8 mouse cellular contexts compared by ENCODE assay signal in genomic region chr2:28514489-28514888, GRCm38 (mm10). TPM values are rescaled to one million over a fixed set of nuclear protein-coding genes. Genes with fewer than 3 reads are reported as not detected.
DNase-seq lines count a peak whose midpoint lies in the region; ATAC-seq and TF ChIP-seq lines count a peak whose summit lies in the region.

No protein-coding gene starts in this region.

- peak overlapping the region; percentile 93 for H3K9ac ChIP-seq in embryonic facial prominence, embryonic 13.5 days
- H3K9ac ChIP-seq in heart, embryonic 13.5 days: peak overlapping the region; percentile 86
- H3K9ac ChIP-seq in kidney, postnatal 0 days (ENCODE audit: low read depth, low read length): 0 out of 2 replicates have a peak overlapping the region, but pooled peaks have one; percentile 83
- H3K9ac ChIP-seq in liver, postnatal 0 days (replicated peaks): no peak overlapping the region
- H3K9ac ChIP-seq in neural tube, embryonic 12.5 days: peak overlapping the region; percentile 92

- no peaks in the 10 kb centered on the region; the same call in 1 of the 2 replicates for H3K27me3 ChIP-seq in embryonic facial prominence, embryonic 13.5 days
- peaks cover 36% of the 10 kb centered on the region for H3K27me3 ChIP-seq in heart, embryonic 13.5 days (replicated peaks)
- H3K27me3 ChIP-seq in kidney, postnatal 0 days (ENCODE audit: insufficient read depth, low read length): no peaks in the 10 kb centered on the region
- peaks cover 25% of the 10 kb centered on the region for H3K27me3 ChIP-seq in liver, postnatal 0 days (ENCODE audit: insufficient read depth, low read length)
- H3K27me3 ChIP-seq in neural tube, embryonic 12.5 days (replicated peaks): no peaks in the 10 kb centered on the region

- 24% methylated on average over 5 of the region's 5 CpGs for WGBS in embryonic facial prominence, embryonic 13.5 days
- WGBS in heart, embryonic 13.5 days: 11% methylated on average over 5 of the region's 5 CpGs
- WGBS in kidney, postnatal 0 days: 25% methylated on average over 5 of the region's 5 CpGs
- 14% methylated on average over 5 of the region's 5 CpGs for WGBS in liver, postnatal 0 days (ENCODE audit: insufficient replicate concordance)
- 20% methylated on average over 5 of the region's 5 CpGs for WGBS in neural tube, embryonic 12.5 days

- no peaks in the 10 kb centered on the region for H3K9me3 ChIP-seq in embryonic facial prominence, embryonic 13.5 days
- no peaks in the 10 kb centered on the region for H3K9me3 ChIP-seq in heart, embryonic 13.5 days
- no peaks in the 10 kb centered on the region for H3K9me3 ChIP-seq in kidney, postnatal 0 days (replicated peaks; ENCODE audit: low read length)
- H3K9me3 ChIP-seq in liver, postnatal 0 days (ENCODE audit: low read length): no peaks in the 10 kb centered on the region
- no peaks in the 10 kb centered on the region for H3K9me3 ChIP-seq in neural tube, embryonic 12.5 days

- H3K36me3 ChIP-seq in embryonic facial prominence, embryonic 13.5 days: 0 out of 2 replicates have a peak, but pooled peaks cover 7% of the 10 kb centered on the region
- H3K36me3 ChIP-seq in heart, embryonic 13.5 days: no peaks in the 10 kb centered on the region
- H3K36me3 ChIP-seq in kidney, postnatal 0 days (ENCODE audit: insufficient read depth, low read length): no peaks in the 10 kb centered on the region
- no peaks in the 10 kb centered on the region for H3K36me3 ChIP-seq in liver, postnatal 0 days (replicated peaks; ENCODE audit: insufficient read depth, low read length)
- no peaks in the 10 kb centered on the region for H3K36me3 ChIP-seq in neural tube, embryonic 12.5 days

- TF ChIP-seq EP300 in liver, postnatal 0 days (IDR thresholded peaks at IDR 0.05; ENCODE audit: low read depth): no peak

- peak overlapping the region; percentile 92 for H3K4me2 ChIP-seq in embryonic facial prominence, embryonic 13.5 days
- H3K4me2 ChIP-seq in heart, embryonic 13.5 days: peak overlapping the region; percentile 99
- H3K4me2 ChIP-seq in kidney, postnatal 0 days (ENCODE audit: low read length): peak overlapping the region; percentile 97
- no peak overlapping the region for H3K4me2 ChIP-seq in liver, postnatal 0 days (ENCODE audit: low read depth, low read length)
- H3K4me2 ChIP-seq in neural tube, embryonic 12.5 days (replicated peaks): peak overlapping the region; percentile 88

- DNase-seq in CD4-positive helper T cell, adult 2 months (ENCODE audit: low read depth, low spot score): peak; percentile 92
- peak; percentile 81 for DNase-seq in adrenal gland, postnatal 25 days
- peak; percentile 93 for DNase-seq in kidney, postnatal 0 days (ENCODE audit: low spot score)
- peak; percentile 85 for DNase-seq in liver, postnatal 0 days
- DNase-seq in testis, postnatal 10 days (ENCODE audit: low spot score): peak; percentile 95

- H3K4me1 ChIP-seq in embryonic facial prominence, embryonic 13.5 days: peaks cover 41% of the 10 kb centered on the region
- peaks cover 27% of the 10 kb centered on the region for H3K4me1 ChIP-seq in heart, embryonic 13.5 days
- H3K4me1 ChIP-seq in kidney, postnatal 0 days (replicated peaks; ENCODE audit: insufficient read depth, low read length): peaks cover 16% of the 10 kb centered on the region
- peaks cover 14% of the 10 kb centered on the region for H3K4me1 ChIP-seq in liver, postnatal 0 days (ENCODE audit: insufficient read depth)
- peaks cover 51% of the 10 kb centered on the region for H3K4me1 ChIP-seq in neural tube, embryonic 12.5 days

- peak overlapping the region; percentile 75 for H3K4me3 ChIP-seq in embryonic facial prominence, embryonic 13.5 days
- H3K4me3 ChIP-seq in heart, embryonic 13.5 days: peak overlapping the region; percentile 75
- peak overlapping the region; percentile 67; the same call in 1 of the 2 replicates for H3K4me3 ChIP-seq in kidney, postnatal 0 days (replicated peaks; ENCODE audit: low read depth, low read length)
- H3K4me3 ChIP-seq in liver, postnatal 0 days (ENCODE audit: low read depth, low read length): no peak overlapping the region
- peak overlapping the region; percentile 81 for H3K4me3 ChIP-seq in neural tube, embryonic 12.5 days

- ATAC-seq in embryonic facial prominence, embryonic 13.5 days (ENCODE audit: insufficient number of reproducible peaks, insufficient read depth, low FRiP score, low TSS enrichment, low read depth): no peak
- ATAC-seq in heart, embryonic 13.5 days (ENCODE audit: extremely low read depth, insufficient number of reproducible peaks, low FRiP score, low TSS enrichment): no peak
- ATAC-seq in kidney, postnatal 0 days (replicated peaks; ENCODE audit: low FRiP score, low read depth): no peak; the same call in 1 of the 2 replicates
- ATAC-seq in liver, postnatal 0 days: no peak
- no peak for ATAC-seq in neural tube, embryonic 12.5 days (ENCODE audit: low FRiP score, low read depth)

- TF ChIP-seq CTCF in kidney, postnatal 0 days (IDR thresholded peaks at IDR 0.05; ENCODE audit: low read depth): peak; percentile 97
- peak; percentile 89 for TF ChIP-seq CTCF in liver, postnatal 0 days (IDR thresholded peaks at IDR 0.05; ENCODE audit: low read depth)

- H3K27ac ChIP-seq in embryonic facial prominence, embryonic 13.5 days: 0 out of 2 replicates have a peak overlapping the region, but pooled peaks have one; percentile 79
- no peak overlapping the region for H3K27ac ChIP-seq in heart, embryonic 13.5 days (replicated peaks)
- H3K27ac ChIP-seq in kidney, postnatal 0 days: no peak overlapping the region
- no peak overlapping the region for H3K27ac ChIP-seq in liver, postnatal 0 days (ENCODE audit: low read depth)
- no peak overlapping the region for H3K27ac ChIP-seq in neural tube, embryonic 12.5 days

RNA-seq across cellular contexts. Expression of gene Ralgds, which starts 1.6 kb away (rescaled TPM):
- total RNA-seq in adrenal gland, postnatal 25 days (2021): 32.6 and 40.3 TPM in 2 replicates
- polyA plus RNA-seq in embryonic facial prominence, embryonic 13.5 days (2015; fragmentation: Nextera tagmentation; extraction: Ambion mirVana): 56.9 and 61.3 TPM in 2 replicates
- 19.2 and 20.3 TPM in 2 replicates for polyA plus RNA-seq in heart, embryonic 13.5 days (2015; fragmentation: Nextera tagmentation; extraction: Ambion mirVana)
- polyA plus RNA-seq in kidney, postnatal 0 days (2015; fragmentation: Nextera tagmentation; extraction: Ambion mirVana): 16.0 and 18.1 TPM in 2 replicates
- 1.8 TPM in 2 replicates for polyA plus RNA-seq in liver, postnatal 0 days (2015; fragmentation: Nextera tagmentation; extraction: Ambion mirVana)
- 99.6 and 111 TPM in 2 replicates for polyA plus RNA-seq in neural tube, embryonic 12.5 days (2016; fragmentation: Nextera tagmentation; extraction: Ambion mirVana)

RNA-seq across cellular contexts. Expression of gene Gm10134, which starts 8.6 kb away (rescaled TPM):
- 3.4 TPM in 1 of 2 replicates, not detected in the other for total RNA-seq in adrenal gland, postnatal 25 days (2021)
- polyA plus RNA-seq in embryonic facial prominence, embryonic 13.5 days (2015; fragmentation: Nextera tagmentation; extraction: Ambion mirVana): 1.4 TPM in 1 of 2 replicates, not detected in the other
- 1.1 and 1.6 TPM in 2 replicates for polyA plus RNA-seq in heart, embryonic 13.5 days (2015; fragmentation: Nextera tagmentation; extraction: Ambion mirVana)
- 10.2 and 11.1 TPM in 2 replicates for polyA plus RNA-seq in kidney, postnatal 0 days (2015; fragmentation: Nextera tagmentation; extraction: Ambion mirVana)
- 1.5 and 1.9 TPM in 2 replicates for polyA plus RNA-seq in liver, postnatal 0 days (2015; fragmentation: Nextera tagmentation; extraction: Ambion mirVana)
- 2.4 and 3.5 TPM in 2 replicates for polyA plus RNA-seq in neural tube, embryonic 12.5 days (2016; fragmentation: Nextera tagmentation; extraction: Ambion mirVana)

RNA-seq across cellular contexts. Expression of gene Gbgt1, which starts 17.8 kb away (rescaled TPM):
- 2.1 and 3.2 TPM in 2 replicates for total RNA-seq in adrenal gland, postnatal 25 days (2021)
- polyA plus RNA-seq in embryonic facial prominence, embryonic 13.5 days (2015; fragmentation: Nextera tagmentation; extraction: Ambion mirVana): 0.35 and 0.58 TPM in 2 replicates
- 0.25 and 0.47 TPM in 2 replicates for polyA plus RNA-seq in heart, embryonic 13.5 days (2015; fragmentation: Nextera tagmentation; extraction: Ambion mirVana)
- 2.4 and 3.8 TPM in 2 replicates for polyA plus RNA-seq in kidney, postnatal 0 days (2015; fragmentation: Nextera tagmentation; extraction: Ambion mirVana)
- 0.56 and 0.64 TPM in 2 replicates for polyA plus RNA-seq in liver, postnatal 0 days (2015; fragmentation: Nextera tagmentation; extraction: Ambion mirVana)
- 0.80 and 0.81 TPM in 2 replicates for polyA plus RNA-seq in neural tube, embryonic 12.5 days (2016; fragmentation: Nextera tagmentation; extraction: Ambion mirVana)

RNA-seq across cellular contexts. Expression of gene Mrps2, which starts 46.6 kb away (rescaled TPM):
- total RNA-seq in adrenal gland, postnatal 25 days (2021): 52.4 and 61.8 TPM in 2 replicates
- 57.4 and 61.5 TPM in 2 replicates for polyA plus RNA-seq in embryonic facial prominence, embryonic 13.5 days (2015; fragmentation: Nextera tagmentation; extraction: Ambion mirVana)
- 46.0 and 48.5 TPM in 2 replicates for polyA plus RNA-seq in heart, embryonic 13.5 days (2015; fragmentation: Nextera tagmentation; extraction: Ambion mirVana)
- 51.9 and 54.1 TPM in 2 replicates for polyA plus RNA-seq in kidney, postnatal 0 days (2015; fragmentation: Nextera tagmentation; extraction: Ambion mirVana)
- 24.9 and 26.5 TPM in 2 replicates for polyA plus RNA-seq in liver, postnatal 0 days (2015; fragmentation: Nextera tagmentation; extraction: Ambion mirVana)
- polyA plus RNA-seq in neural tube, embryonic 12.5 days (2016; fragmentation: Nextera tagmentation; extraction: Ambion mirVana): 54.3 and 56.2 TPM in 2 replicates

RNA-seq across cellular contexts. Expression of gene 1700007K13Rik, which starts 48.4 kb away (rescaled TPM):
- total RNA-seq in adrenal gland, postnatal 25 days (2021): 1.0 TPM in 1 of 2 replicates, not detected in the other
- polyA plus RNA-seq in embryonic facial prominence, embryonic 13.5 days (2015; fragmentation: Nextera tagmentation; extraction: Ambion mirVana): 0.91 and 1.7 TPM in 2 replicates
- polyA plus RNA-seq in heart, embryonic 13.5 days (2015; fragmentation: Nextera tagmentation; extraction: Ambion mirVana): 0.31 TPM in 1 of 2 replicates, not detected in the other
- polyA plus RNA-seq in kidney, postnatal 0 days (2015; fragmentation: Nextera tagmentation; extraction: Ambion mirVana): 0.22 and 0.49 TPM in 2 replicates
- polyA plus RNA-seq in liver, postnatal 0 days (2015; fragmentation: Nextera tagmentation; extraction: Ambion mirVana): not detected in 2 replicates
- 0.68 and 1.5 TPM in 2 replicates for polyA plus RNA-seq in neural tube, embryonic 12.5 days (2016; fragmentation: Nextera tagmentation; extraction: Ambion mirVana)
